Mouse (Mus musculus) brain, embryonic 18.5 days (tissue): ENCODE results near the gene Efna3.

Experiments used
- DNase-seq: peaks from one replicate; pipeline ENCODE4 v3.0.0-alpha.2; 2012; ENCODE audit warnings: low read depth, low spot score

The Efna3 gene

GRCm38 (mm10) chr3:89284261-89284660, 38.5 kb downstream of the Efna3 start:
- DNase-seq, result no peak

GRCm38 (mm10) chr3:89282291-89282643, 40.5 kb downstream of the Efna3 start:
- DNase-seq, result no peak

- DNase-seq, result no peak
Observed at GRCm38 (mm10) chr3:89281579-89282290, 41.0 kb downstream of the Efna3 start.

DNA sequence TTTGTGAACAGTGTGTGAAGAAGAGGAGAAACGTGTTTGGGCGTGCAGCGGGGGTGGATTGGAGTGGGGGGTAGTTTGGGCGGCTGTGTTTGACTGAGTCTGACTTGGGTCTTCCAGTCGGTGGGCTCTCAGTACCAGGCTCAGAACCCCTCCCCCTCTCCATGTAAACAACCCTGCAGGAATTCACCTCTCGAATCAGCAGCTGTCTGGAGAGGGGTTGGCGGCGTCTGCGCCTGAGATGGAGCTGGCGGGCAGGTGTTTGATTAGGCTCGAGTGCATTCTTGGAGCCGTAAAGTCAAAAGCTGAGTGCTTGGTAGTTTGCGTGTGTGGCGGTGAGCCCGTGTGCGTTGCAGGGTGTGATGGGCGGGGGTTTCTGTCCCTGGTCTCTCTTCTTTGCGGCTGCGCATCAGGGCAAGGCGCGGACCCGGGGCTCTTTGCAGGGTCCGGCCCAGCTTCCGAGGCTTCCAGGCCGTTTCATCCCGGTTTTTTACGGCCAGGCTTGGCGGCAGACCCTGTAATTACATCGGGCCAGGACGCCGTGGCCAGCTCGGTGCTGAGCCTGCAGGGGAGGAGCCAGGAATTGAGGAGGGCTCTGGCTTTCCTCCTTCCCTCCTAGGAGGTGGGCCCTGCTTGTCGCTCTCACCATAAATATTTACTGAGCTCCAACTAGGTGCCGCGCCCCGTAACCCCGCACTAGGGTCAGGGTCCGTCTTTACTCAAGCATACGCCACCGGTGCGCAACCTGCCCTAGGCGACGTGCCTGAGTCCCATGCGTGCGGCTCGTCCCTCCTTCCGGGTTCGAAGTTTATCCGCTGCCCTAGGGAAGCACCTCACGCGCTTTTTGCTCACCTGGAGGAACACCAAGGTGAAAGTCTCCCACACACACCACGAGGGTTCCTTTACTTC, 41.9 kb downstream of the Efna3 start, which contains the start of gene Efna1:
Gene Efna1 (minus strand): TSS at position 537 of the 906 bp plus-strand sequence.
- no peak for DNase-seq

DNA sequence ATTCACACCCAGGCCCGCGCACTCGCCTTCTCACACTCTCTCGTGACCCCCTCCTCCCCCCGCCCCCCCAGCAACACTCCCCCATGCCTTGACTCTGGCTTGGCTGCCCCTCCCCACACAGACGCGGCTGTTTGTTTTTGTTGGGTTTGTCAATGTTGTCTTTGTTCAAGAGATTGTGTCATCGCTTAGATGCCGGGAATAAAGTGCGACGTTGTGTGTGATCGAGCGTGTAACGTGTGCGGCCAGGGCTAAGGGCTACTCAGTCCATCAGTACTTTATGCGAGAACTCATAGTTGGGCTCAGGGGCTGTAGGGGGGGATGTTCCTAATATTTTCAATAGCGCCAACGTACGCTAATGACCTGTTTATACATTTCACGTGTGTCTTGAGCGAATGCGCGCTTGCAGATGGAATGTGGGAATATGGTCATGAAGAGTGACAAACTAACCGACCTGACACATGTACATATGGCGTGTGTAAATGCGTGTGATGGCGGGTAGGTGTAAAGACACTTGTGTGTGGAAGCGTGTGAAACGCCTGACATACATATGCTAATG, 42.6 kb downstream of the Efna3 start:
- DNase-seq, result no peak

DNA sequence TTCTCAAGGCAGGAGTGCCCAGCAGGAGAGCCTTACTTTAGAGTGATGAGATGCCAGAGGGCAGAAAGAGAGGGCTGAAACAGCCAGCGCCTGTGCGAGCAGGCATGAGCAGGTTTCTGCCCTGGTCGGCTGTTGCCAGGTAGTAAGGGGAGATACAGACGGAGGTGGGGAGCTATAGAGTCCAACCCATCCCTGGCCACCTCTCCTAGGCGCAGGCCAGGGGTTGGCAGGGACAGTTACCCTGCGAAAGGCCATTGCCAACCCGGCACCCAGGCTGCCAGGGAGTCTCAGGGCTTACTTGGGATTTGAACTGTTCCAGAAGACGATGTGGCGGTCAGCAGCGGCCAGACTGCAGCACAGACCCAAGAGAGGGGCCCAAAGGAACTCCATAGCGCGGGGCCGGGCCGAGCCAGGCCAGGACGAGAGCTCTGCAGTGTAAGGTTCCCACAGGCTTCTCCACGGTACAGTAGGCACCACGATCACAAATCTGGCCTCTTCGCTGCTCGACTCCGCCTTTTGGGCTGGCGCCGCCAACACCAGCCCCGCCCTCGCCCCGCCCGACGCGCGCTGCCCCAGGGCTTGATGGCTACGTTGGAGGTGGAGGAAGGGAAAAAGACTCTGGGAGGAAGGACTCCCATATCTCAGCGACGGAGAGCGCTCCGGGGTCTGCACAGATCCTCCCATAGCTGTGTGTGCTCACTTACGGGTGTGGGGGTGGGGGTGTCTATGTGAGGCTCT, 43.4 kb downstream of the Efna3 start:
- no peak for DNase-seq

- no peak for DNase-seq
Observed at GRCm38 (mm10) chr3:89278643-89279042, 44.1 kb downstream of the Efna3 start.

DNA sequence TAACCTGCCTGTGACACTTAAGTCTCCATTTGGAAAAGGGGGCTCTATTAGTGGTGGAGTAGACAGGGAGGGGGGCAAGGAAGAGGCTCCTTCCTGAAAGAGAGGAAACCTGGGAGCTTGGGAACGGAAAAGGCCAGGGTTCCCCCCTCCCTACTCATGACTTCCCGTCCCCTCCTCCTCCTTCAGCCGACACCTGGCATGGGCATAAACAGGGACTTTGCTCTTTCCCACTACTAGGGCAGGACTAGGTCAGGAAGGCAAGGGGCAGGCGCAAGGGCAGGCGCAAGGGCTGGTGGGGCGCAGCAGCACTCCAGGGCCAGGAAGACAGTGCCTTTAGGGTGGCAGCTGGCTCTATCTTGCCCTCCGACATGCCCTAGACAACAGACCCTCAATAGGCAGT, 44.7 kb downstream of the Efna3 start:
- no peak for DNase-seq

GRCm38 (mm10) chr3:89277281-89278021, 45.3 kb downstream of the Efna3 start:
- DNase-seq, result no peak

DNA sequence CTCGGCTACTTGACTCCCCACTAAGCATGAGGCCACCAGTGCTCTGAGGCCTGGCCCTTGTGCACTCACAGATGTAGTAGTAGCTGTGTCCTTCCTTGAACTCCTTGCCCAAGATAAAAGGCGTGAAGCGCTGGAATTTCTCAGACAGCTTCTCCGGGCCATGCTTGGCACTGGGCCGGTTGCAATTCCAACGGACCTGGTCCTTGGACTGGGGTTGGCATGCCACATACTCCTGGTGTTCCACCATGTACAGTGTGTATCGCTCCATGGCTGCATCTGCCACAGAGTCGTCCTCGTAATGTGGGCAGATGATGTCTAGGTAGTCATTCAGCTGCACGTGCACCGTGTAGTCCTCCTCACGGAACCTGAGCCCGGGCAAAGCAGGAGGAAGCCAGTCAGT, 46.7 kb downstream of the Efna3 start:
- DNase-seq, result no peak

GRCm38 (mm10) chr3:89271760-89272159, 51.0 kb downstream of the Efna3 start:
- no peak for DNase-seq

DNA sequence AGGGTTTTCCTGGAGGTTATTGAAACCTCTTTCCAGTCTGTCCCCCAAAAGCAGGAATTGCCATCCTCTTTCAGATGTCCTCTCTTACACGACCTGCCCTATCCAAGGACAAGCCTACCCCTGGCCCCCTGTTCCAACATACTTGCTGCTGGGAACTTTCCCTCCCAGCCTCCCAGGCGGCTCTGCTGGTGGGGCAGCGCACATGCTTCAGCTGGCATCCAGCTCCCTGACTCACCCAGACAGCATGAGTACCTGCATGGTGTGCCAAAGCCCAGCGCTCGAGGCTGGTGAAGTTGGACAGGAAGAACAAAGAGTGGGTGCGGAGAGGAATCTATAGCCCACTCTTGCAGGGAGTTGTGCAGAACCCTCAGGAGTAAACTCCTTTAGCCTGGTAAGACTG, 51.9 kb downstream of the Efna3 start:
- no peak for DNase-seq

DNA sequence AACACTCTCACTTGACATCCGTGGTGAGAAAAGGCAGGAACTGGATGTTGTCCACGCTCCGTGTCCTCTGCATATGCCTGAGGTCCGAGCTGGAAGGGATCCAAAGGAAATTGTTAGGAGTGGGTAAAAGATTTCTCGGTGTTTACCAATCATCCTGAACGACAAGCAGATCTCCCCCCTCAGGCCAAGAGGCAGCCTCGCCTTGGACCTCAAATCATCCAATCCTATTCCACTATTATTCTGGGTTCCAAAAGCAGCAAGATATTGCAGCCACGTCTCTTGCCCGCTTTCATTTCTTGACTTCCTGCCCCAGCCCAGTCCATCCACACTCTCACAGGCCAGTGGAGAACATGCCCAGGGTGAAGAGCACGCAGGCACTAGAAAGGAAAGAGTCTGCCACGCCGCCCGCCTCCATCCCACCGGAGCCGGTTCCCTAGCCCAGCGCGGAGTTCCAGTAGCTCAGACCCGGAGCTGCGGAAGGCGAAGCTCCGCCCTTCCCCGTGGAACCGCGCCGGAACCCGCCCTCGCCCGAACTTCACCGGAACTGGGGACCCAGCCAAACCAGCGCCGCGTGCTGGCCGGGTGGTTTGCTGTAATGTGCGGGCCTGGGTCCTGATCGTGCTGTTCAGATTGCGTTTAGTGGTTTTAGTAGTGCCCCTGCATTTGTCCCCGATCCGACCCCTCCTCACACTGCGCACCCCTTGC, 52.6 kb downstream of the Efna3 start, which contains the start of gene Slc50a1:
Gene Slc50a1 (minus strand): TSS at position 520 of the 705 bp plus-strand sequence.
- no peak for DNase-seq

- DNase-seq, result no peak
Observed at GRCm38 (mm10) chr3:89268916-89269315, 53.8 kb downstream of the Efna3 start.

GRCm38 (mm10) chr3:89266439-89266893, 56.3 kb downstream of the Efna3 start:
- DNase-seq, result peak; percentile 67
